Mouse (Mus musculus): ENCODE measurements around the gene Serpinf2.
A peak's percentile ranks its signal among the peaks of the same experiment; 100 is the strongest.

Gene Serpinf2

GRCm38 (mm10) chr11:75439363-75439762 is at the start of gene Serpinf2:
Serpinf2 (minus strand) TSS chr11:75439591.
- peak; percentile 74 for DNase-seq

- no peak for DNase-seq
Observed at GRCm38 (mm10) chr11:75487496-75487895, 48.1 kb upstream of the Serpinf2 start.

DNA sequence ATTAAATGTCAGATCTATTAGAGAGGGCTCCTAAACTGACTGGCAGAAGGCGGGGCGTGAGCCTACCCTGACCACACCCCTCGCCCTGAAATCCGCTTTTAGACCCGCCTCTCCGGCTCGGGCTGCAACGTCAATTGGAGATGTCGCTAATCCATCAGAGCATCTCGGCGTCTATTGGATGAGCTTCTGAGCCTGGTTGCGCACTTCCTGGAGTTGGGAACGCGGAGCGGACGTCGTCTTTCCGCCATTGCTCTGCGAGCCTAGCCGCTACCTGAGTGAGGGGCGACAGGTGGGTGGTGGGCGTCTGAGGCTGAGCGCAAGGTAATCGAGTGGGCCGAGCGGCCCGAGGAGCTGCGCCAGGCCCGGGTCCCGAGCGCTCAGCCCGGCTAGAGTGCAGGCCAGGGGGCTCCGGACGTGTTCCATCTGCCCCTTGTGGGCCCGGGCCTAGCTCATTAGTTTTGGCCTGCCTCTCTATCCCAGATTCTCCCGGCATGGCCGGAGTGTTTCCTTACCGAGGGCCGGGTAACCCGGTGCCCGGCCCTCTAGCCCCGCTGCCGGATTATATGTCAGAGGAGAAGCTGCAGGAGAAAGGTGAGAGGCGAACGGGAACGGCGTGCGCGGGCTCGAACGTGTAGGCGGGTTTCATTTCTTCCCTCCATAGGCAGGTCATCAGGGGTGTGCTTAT is 47.4 kb upstream of the Serpinf2 start, which contains the start of gene Prpf8:
TSS of gene Prpf8 (plus strand) at position 216 of the 685 bp plus-strand sequence.
- DNase-seq: peak; percentile 98

DNA sequence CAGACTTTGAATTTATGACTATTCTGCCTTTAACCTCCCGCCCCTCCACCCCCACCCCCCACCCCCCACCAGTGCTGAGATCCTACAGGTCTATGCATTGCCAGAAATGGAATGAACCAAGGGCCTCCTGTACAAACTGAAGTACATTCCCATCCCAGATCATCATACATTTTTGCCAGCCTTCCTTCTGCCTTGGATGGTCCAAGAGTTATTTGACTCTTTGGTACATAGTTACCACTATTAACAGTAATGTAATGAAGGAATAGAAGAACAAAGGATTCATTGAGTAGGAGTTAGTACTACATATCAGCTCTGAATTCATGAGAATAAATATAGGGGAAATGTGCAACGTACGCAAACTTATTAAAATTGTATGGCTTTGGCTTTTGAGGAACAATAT is 46.8 kb upstream of the Serpinf2 start:
- no peak for DNase-seq

- no peak for DNase-seq
Observed at GRCm38 (mm10) chr11:75473376-75473775, 34.0 kb upstream of the Serpinf2 start.

DNA sequence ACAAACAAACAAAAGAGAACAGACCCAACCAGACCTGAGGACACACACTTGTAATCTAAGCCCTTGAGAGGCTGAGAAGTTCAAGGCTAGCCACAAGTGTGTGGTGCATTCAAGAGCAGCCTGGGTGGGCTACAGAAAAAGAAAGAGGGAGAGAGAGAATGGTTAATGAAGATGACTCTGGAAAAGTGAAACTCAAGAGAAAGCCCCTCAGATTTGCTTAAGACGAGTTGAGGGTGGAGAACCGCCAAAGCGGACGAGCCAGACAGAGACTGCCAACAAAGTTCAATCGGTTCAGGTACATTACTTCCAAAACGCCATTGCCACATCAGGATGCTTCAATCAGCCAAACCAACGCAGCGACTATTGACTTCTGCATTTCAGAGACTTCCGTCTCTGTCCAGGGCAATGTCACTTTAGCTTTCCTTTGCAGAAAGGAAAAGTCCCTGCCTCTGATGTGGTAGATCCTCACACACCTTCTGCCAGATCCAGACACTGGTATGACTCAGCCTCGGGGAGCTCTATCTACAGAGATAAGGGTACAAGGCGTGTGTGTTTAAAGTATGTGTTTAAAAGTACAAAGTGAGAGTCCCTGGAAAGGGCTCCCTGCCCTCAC is 33.2 kb upstream of the Serpinf2 start:
- DNase-seq: no peak

DNA sequence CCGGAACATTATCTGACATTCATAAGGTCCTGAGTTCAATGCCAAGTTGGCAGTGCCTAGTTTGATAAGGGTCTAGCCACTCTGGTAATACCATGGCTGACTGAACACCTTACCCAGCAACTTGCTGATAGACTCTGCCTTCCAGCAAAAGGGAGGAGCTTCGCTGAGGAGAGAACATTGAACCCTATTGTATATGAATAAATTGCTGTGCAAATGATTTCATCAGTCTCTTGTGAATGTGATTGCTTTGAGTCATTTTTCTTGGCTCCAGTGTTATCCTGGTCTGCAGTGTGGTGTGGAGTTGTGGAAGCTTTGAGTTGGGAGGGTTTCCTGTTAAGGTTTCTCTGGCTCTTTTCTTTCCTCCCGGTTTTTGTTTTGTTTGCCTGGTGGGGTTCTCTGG is 31.3 kb upstream of the Serpinf2 start:
- DNase-seq: no peak

- no peak for DNase-seq
Observed at GRCm38 (mm10) chr11:75469261-75469660, 29.9 kb upstream of the Serpinf2 start.

- DNase-seq: no peak
Observed at GRCm38 (mm10) chr11:75468410-75468809, 29.0 kb upstream of the Serpinf2 start.

GRCm38 (mm10) chr11:75467512-75468215 is 28.3 kb upstream of the Serpinf2 start:
- DNase-seq: peak; percentile 64

GRCm38 (mm10) chr11:75466731-75467505 is 27.5 kb upstream of the Serpinf2 start:
- no peak for DNase-seq

DNA sequence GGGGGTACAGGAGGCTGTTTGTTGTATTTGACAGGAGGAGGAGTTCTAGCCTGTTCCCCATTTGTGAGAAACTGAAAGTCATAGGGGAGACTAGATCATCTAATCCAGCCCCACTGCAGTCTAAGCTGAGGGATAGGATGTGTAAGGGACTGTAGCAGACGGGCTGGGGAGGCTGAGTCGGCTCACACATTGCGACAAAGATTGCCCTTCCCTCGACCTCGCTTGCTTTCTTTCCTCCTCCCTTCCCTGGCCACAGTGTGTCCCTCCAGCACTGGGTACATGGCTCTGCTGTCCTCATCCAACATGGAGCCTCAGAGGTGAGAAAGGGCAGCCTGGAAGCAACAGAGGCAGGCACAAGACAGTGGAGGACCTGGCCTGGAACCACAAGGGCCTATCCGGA is 25.7 kb upstream of the Serpinf2 start:
- no peak for DNase-seq

GRCm38 (mm10) chr11:75464417-75464816 is 25.0 kb upstream of the Serpinf2 start:
- no peak for DNase-seq

- DNase-seq: no peak
Observed at GRCm38 (mm10) chr11:75463624-75464023, 24.2 kb upstream of the Serpinf2 start.

GRCm38 (mm10) chr11:75462865-75463336 is 23.5 kb upstream of the Serpinf2 start:
- peak; percentile 98 for DNase-seq

GRCm38 (mm10) chr11:75462253-75462783 is 22.9 kb upstream of the Serpinf2 start:
- DNase-seq: peak; percentile 97

- DNase-seq: no peak
Observed at GRCm38 (mm10) chr11:75461743-75462252, 22.4 kb upstream of the Serpinf2 start.

DNA sequence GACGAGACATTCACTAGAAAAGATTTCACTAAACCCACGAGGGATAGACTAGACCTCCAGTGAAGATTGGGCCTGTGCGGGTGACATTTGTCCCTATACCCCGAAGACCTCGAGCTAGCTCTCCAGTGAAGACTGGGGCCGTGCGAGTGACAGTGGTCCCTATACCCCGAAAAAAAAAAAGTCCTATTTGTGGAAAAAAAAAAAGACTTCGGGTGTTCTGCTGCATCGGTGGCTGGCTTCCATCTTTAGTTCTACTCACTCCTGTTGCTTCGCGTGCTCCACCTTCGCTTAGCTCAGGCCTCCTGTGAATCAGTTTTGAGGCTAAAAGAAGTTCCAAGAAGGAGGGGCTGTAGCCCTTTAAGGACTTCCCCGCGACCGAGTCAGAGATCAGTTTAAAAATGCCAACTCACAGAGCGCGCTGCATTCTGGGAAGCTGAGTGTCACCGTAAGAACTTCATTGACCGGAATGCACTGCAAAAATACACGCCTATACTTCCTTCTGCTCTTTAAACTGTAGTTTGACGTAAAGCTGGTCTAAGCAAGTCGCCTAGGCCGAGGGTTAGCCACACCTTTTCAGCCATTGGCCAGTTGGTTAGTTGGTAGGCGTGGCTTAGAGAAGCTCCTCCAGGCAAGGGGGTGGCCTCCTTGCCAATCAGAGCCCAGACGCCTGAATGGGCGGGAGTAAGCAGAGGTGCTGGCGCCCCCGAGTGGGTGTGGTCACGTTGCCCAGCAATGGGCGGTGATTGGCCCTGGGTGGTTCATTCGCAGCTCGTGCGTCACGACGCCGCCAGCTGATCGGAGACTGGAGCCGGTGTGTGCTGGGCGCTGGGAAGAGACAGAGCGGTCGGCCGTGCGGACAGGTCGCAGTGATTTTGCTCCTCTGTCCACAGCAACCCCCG is 21.7 kb upstream of the Serpinf2 start, which contains the start of gene Tlcd2:
TSS of gene Tlcd2 (plus strand) at position 872 of the 899 bp plus-strand sequence.
- peak; percentile 100 for DNase-seq

DNA sequence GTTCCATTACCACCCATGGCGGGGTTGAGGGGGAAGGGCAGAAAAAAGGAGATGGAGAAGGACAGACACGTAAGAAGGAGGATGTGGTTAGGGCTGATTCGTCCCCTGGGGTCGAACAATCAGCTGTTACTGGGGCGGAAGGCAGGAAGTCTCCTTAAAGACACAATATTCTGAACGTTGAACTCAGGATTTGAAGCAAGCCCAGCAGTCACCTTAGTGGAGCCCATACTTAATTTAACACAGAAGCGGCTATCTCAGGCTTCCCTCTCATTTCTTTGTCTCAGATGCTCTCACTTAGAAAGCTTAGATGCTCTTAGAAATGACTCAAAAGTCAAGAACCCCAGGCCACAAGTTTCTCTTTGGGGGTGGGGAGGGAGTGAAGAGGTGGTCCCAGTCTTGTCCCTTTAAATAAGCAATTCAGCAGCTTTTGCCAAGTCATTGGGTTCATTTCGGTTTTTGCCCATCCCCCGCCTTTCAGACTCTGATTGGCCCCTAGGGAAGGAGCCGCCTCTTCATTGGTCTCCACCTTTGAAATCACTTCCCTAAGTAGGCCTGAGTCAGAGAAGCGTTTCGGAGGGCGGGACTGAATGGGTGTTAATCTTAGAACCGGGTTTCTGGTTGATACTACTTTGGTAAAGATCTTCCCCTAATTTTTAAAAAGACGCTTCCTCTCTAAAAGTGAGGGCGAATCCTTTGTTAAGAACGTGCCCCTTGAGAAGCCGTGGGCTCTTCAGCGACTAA is 20.9 kb upstream of the Serpinf2 start:
- DNase-seq: peak; percentile 96

DNA sequence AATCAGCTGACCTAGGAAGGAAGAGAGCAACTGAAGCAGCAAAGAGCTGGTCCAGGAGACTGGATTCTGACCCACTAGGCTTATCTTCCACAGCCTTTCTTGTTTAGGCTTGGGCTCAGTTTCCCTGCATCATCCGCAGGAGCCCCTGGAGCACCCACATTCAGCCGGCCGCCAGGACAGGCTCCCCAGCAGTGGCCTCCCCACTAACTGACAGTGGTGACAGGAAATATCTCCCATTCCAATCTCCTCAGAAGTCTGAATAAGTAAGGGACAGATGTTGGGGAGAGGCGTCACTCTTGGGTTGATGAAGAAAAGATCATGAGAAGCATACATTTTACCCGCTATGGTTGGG is 20.3 kb upstream of the Serpinf2 start:
- DNase-seq: no peak
